Mouse (Mus musculus) adrenal gland, postnatal 14 days (tissue): ENCODE measurements at regions not wholly inside any gene's neighbourhood (a gene's known extent, or its start where the extent isn't known, plus 50 kb on each side); places are given as distances from the start of the nearest gene placed in this dataset.

Experiments used
- DNase-seq: peaks from one replicate; pipeline ENCODE4 v3.0.0; 2021; ENCODE audit warnings: mixed read lengths

- DNase-seq: no peak
Observed at GRCm38 (mm10) chr8:103808580-103808979, 292.8 kb upstream of the Cdh5 start.

GRCm38 (mm10) chr8:103809140-103809539, 292.3 kb upstream of the Cdh5 start:
- no peak for DNase-seq

- no peak for DNase-seq
Observed at GRCm38 (mm10) chr8:103813954-103814591, 287.4 kb upstream of the Cdh5 start.

GRCm38 (mm10) chr8:103816101-103816894, 285.1 kb upstream of the Cdh5 start:
- DNase-seq: no peak

GRCm38 (mm10) chr8:103823541-103823940, 277.9 kb upstream of the Cdh5 start:
- DNase-seq: no peak

- DNase-seq: no peak
Observed at GRCm38 (mm10) chr8:103824747-103825146, 276.7 kb upstream of the Cdh5 start.

- peak; percentile 54 for DNase-seq
Observed at GRCm38 (mm10) chr8:103825289-103825688, 276.1 kb upstream of the Cdh5 start.

GRCm38 (mm10) chr8:103830416-103830815, 271.0 kb upstream of the Cdh5 start:
- no peak for DNase-seq

- no peak for DNase-seq
Observed at GRCm38 (mm10) chr8:103839990-103840389, 261.4 kb upstream of the Cdh5 start.

- DNase-seq: no peak
Observed at GRCm38 (mm10) chr8:103845964-103846363, 255.5 kb upstream of the Cdh5 start.

GRCm38 (mm10) chr8:103846382-103846976, 254.9 kb upstream of the Cdh5 start:
- no peak for DNase-seq

GRCm38 (mm10) chr8:103849785-103850184, 251.6 kb upstream of the Cdh5 start:
- no peak for DNase-seq

- DNase-seq: no peak
Observed at GRCm38 (mm10) chr8:103851286-103851685, 250.1 kb upstream of the Cdh5 start.

GRCm38 (mm10) chr8:103853048-103853447, 248.4 kb upstream of the Cdh5 start:
- no peak for DNase-seq

GRCm38 (mm10) chr8:103855291-103855690, 246.1 kb upstream of the Cdh5 start:
- no peak for DNase-seq

GRCm38 (mm10) chr8:103859130-103859529, 242.3 kb upstream of the Cdh5 start:
- no peak for DNase-seq

- peak; percentile 37 for DNase-seq
Observed at GRCm38 (mm10) chr8:103873598-103874502, 227.6 kb upstream of the Cdh5 start.

GRCm38 (mm10) chr8:103874506-103874905, 226.9 kb upstream of the Cdh5 start:
- no peak for DNase-seq

GRCm38 (mm10) chr8:103879505-103879904, 221.9 kb upstream of the Cdh5 start:
- no peak for DNase-seq

- peak; percentile 34 for DNase-seq
Observed at GRCm38 (mm10) chr8:103880431-103881145, 220.8 kb upstream of the Cdh5 start.

GRCm38 (mm10) chr8:103881146-103881486, 220.3 kb upstream of the Cdh5 start:
- DNase-seq: peak; percentile 42
